Mouse (Mus musculus): ENCODE measurements around the gene Rplp2. TPM values are rescaled to one million over a fixed set of nuclear protein-coding genes. Genes with fewer than 3 reads are reported as not detected.
A peak's percentile ranks its signal among the peaks of the same experiment; 100 is the strongest.

The Rplp2 gene
- polyA plus RNA-seq, 1 experiment from 2014 or later: 704 TPM

DNA sequence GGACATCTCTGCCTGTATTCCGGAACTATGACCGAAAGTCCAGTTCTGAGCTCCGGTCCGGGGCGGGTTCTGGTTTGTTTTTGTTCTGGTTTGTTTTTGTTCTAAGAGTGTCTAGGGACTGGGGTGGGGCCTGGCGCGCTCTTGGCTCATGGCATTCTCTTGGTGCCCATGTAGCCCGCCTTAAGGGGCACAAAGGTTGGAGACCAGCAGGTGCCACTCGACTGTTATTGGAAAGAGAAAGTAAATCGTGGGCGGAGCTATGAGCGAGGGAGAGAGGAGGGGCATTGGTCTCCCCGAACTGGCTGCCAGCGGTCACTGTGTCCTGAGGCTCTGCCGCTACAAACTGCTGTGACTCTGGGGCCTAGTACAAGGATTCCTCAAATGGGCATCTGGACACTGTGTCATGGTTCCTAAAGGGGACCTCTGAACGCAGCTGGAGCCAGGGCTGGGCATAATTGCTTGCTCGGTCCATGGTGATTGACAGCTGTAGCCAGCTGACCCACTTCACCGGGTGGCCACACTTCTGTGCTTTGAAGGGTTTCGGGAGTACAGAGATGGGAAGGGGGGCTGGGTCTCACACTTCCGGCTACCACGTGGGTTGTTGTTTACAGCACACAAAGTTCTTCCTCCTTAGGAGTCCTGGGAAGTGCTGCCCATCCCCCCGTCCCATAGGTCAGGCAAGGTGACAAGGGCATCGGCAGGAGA lies 8.6 kb downstream of the Rplp2 start:
- H3K4me3 ChIP-seq (ENCODE audit: low read length): peak overlapping the region; percentile 69
- H3K4me1 ChIP-seq (ENCODE audit: control insufficient read depth, insufficient read depth, low read length): peaks cover 17% of the 10 kb centered on the region
- H3K9ac ChIP-seq (ENCODE audit: low read length): peak overlapping the region; percentile 88
- peak overlapping the region; percentile 95 for H3K4me2 ChIP-seq (ENCODE audit: low read depth, low read length)
- WGBS: under 1% methylated on average over 23 of the region's 23 CpGs
- H3K27me3 ChIP-seq (ENCODE audit: control insufficient read depth, insufficient read depth, low read length): peaks cover 4% of the 10 kb centered on the region; the same call in 1 of the 2 replicates
- H3K9me3 ChIP-seq (replicated peaks; ENCODE audit: control insufficient read depth, low read length): no peaks in the 10 kb centered on the region
- H3K27ac ChIP-seq (ENCODE audit: low read length): peak overlapping the region; percentile 93
- peak; percentile 53 for ATAC-seq (replicated peaks; ENCODE audit: extremely low read depth, insufficient read depth, low FRiP score)
- H3K36me3 ChIP-seq (ENCODE audit: control insufficient read depth, insufficient read depth): peaks cover 30% of the 10 kb centered on the region

GRCm38 (mm10) chr7:141456739-141457138 lies 9.6 kb downstream of the Rplp2 start:
- Histone ChIP-seq H3K9ac (ENCODE audit: low read length) (no peak overlapping the region), H3K27ac (ENCODE audit: low read length) (no peak overlapping the region), H3K36me3 (ENCODE audit: control insufficient read depth, insufficient read depth) (peaks cover 22% of the 10 kb centered on the region), H3K9me3 (replicated peaks; ENCODE audit: control insufficient read depth, low read length) (no peaks in the 10 kb centered on the region), H3K4me2 (ENCODE audit: low read depth, low read length) (peak overlapping the region; percentile 95; the same call in 1 of the 2 replicates), H3K27me3 (ENCODE audit: control insufficient read depth, insufficient read depth, low read length) (peaks cover 5% of the 10 kb centered on the region; the same call in 1 of the 2 replicates), H3K4me3 (ENCODE audit: low read length) (no peak overlapping the region), H3K4me1 (ENCODE audit: control insufficient read depth, insufficient read depth, low read length) (peaks cover 22% of the 10 kb centered on the region)
- no peak for ATAC-seq (replicated peaks; ENCODE audit: extremely low read depth, insufficient read depth, low FRiP score)
- 80% methylated on average over 6 of the region's 6 CpGs for WGBS

- Histone ChIP-seq H3K4me3 (ENCODE audit: low read length) (no peak overlapping the region), H3K9me3 (replicated peaks; ENCODE audit: control insufficient read depth, low read length) (no peaks in the 10 kb centered on the region), H3K27me3 (ENCODE audit: control insufficient read depth, insufficient read depth, low read length) (peaks cover 9% of the 10 kb centered on the region; the same call in 1 of the 2 replicates), H3K4me2 (ENCODE audit: low read depth, low read length) (no peak overlapping the region), H3K4me1 (ENCODE audit: control insufficient read depth, insufficient read depth, low read length) (peaks cover 27% of the 10 kb centered on the region), H3K27ac (ENCODE audit: low read length) (no peak overlapping the region), H3K36me3 (ENCODE audit: control insufficient read depth, insufficient read depth) (peaks cover 22% of the 10 kb centered on the region), H3K9ac (ENCODE audit: low read length) (no peak overlapping the region)
- ATAC-seq (replicated peaks; ENCODE audit: extremely low read depth, insufficient read depth, low FRiP score): no peak
- 93% methylated on average over 14 of the region's 14 CpGs for WGBS
Measured at GRCm38 (mm10) chr7:141457236-141457635, 10.1 kb downstream of the Rplp2 start.

GRCm38 (mm10) chr7:141457986-141458660 lies 11.0 kb downstream of the Rplp2 start:
- H3K36me3 ChIP-seq (ENCODE audit: control insufficient read depth, insufficient read depth): peaks cover 22% of the 10 kb centered on the region
- H3K27ac ChIP-seq (ENCODE audit: low read length): no peak overlapping the region
- peaks cover 29% of the 10 kb centered on the region for H3K4me1 ChIP-seq (ENCODE audit: control insufficient read depth, insufficient read depth, low read length)
- H3K4me3 ChIP-seq (ENCODE audit: low read length): no peak overlapping the region
- H3K4me2 ChIP-seq (ENCODE audit: low read depth, low read length): no peak overlapping the region
- peaks cover 16% of the 10 kb centered on the region for H3K27me3 ChIP-seq (ENCODE audit: control insufficient read depth, insufficient read depth, low read length)
- ATAC-seq (replicated peaks; ENCODE audit: extremely low read depth, insufficient read depth, low FRiP score): no peak
- WGBS: 77% methylated on average over 15 of the region's 15 CpGs
- no peak overlapping the region for H3K9ac ChIP-seq (ENCODE audit: low read length)
- no peaks in the 10 kb centered on the region for H3K9me3 ChIP-seq (replicated peaks; ENCODE audit: control insufficient read depth, low read length)

GRCm38 (mm10) chr7:141458661-141459060 lies 11.5 kb downstream of the Rplp2 start:
- Histone ChIP-seq H3K27ac (ENCODE audit: low read length) (no peak overlapping the region), H3K4me1 (ENCODE audit: control insufficient read depth, insufficient read depth, low read length) (peaks cover 29% of the 10 kb centered on the region), H3K36me3 (ENCODE audit: control insufficient read depth, insufficient read depth) (peaks cover 22% of the 10 kb centered on the region), H3K4me2 (ENCODE audit: low read depth, low read length) (no peak overlapping the region), H3K9me3 (replicated peaks; ENCODE audit: control insufficient read depth, low read length) (no peaks in the 10 kb centered on the region), H3K4me3 (ENCODE audit: low read length) (no peak overlapping the region), H3K9ac (ENCODE audit: low read length) (no peak overlapping the region), H3K27me3 (ENCODE audit: control insufficient read depth, insufficient read depth, low read length) (peaks cover 21% of the 10 kb centered on the region)
- 89% methylated on average over 11 of the region's 11 CpGs for WGBS
- no peak for ATAC-seq (replicated peaks; ENCODE audit: extremely low read depth, insufficient read depth, low FRiP score)

GRCm38 (mm10) chr7:141459301-141459711 lies 12.1 kb downstream of the Rplp2 start:
- WGBS: 86% methylated on average over 17 of the region's 17 CpGs
- no peak overlapping the region for H3K4me3 ChIP-seq (ENCODE audit: low read length)
- H3K4me1 ChIP-seq (ENCODE audit: control insufficient read depth, insufficient read depth, low read length): peaks cover 29% of the 10 kb centered on the region
- no peak overlapping the region for H3K27ac ChIP-seq (ENCODE audit: low read length)
- no peak for ATAC-seq (replicated peaks; ENCODE audit: extremely low read depth, insufficient read depth, low FRiP score)
- H3K4me2 ChIP-seq (ENCODE audit: low read depth, low read length): no peak overlapping the region
- H3K9ac ChIP-seq (ENCODE audit: low read length): no peak overlapping the region
- peaks cover 22% of the 10 kb centered on the region for H3K36me3 ChIP-seq (ENCODE audit: control insufficient read depth, insufficient read depth)
- H3K9me3 ChIP-seq (replicated peaks; ENCODE audit: control insufficient read depth, low read length): no peaks in the 10 kb centered on the region
- H3K27me3 ChIP-seq (ENCODE audit: control insufficient read depth, insufficient read depth, low read length): peaks cover 28% of the 10 kb centered on the region

DNA sequence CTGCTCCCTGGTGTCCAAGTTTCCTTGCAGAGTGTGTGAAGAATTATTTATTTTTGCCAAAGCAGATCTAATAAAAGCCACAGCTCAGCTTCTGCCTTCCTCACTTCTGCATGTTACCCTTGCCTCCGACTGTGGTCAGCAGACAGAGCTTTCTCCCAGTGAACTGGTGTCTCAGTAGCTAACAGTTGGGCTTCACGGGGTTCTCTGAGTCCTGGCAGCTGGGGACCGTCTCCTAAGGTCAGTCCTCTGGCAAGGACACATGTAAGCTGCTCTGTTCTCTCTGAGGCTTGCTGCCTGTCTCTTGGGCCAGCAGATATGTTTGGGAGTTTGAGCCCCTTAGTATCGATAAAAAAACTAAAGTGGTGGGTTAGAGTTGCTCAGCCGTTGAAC lies 12.8 kb downstream of the Rplp2 start:
- H3K4me1 ChIP-seq (ENCODE audit: control insufficient read depth, insufficient read depth, low read length): peaks cover 29% of the 10 kb centered on the region
- ATAC-seq (replicated peaks; ENCODE audit: extremely low read depth, insufficient read depth, low FRiP score): no peak
- no peak overlapping the region for H3K9ac ChIP-seq (ENCODE audit: low read length)
- H3K4me2 ChIP-seq (ENCODE audit: low read depth, low read length): no peak overlapping the region
- WGBS: 62% methylated on average over 5 of the region's 5 CpGs
- H3K36me3 ChIP-seq (ENCODE audit: control insufficient read depth, insufficient read depth): peaks cover 22% of the 10 kb centered on the region
- H3K4me3 ChIP-seq (ENCODE audit: low read length): no peak overlapping the region
- H3K9me3 ChIP-seq (replicated peaks; ENCODE audit: control insufficient read depth, low read length): no peaks in the 10 kb centered on the region
- H3K27me3 ChIP-seq (ENCODE audit: control insufficient read depth, insufficient read depth, low read length): peaks cover 32% of the 10 kb centered on the region
- no peak overlapping the region for H3K27ac ChIP-seq (ENCODE audit: low read length)

- Histone ChIP-seq H3K9me3 (replicated peaks; ENCODE audit: control insufficient read depth, low read length) (no peaks in the 10 kb centered on the region), H3K4me3 (ENCODE audit: low read length) (peak within 1 kb of the TSS; percentile 66), H3K27me3 (ENCODE audit: control insufficient read depth, insufficient read depth, low read length) (peaks cover 32% of the 10 kb centered on the region), H3K4me2 (ENCODE audit: low read depth, low read length) (peak within 1 kb of the TSS; percentile 87), H3K36me3 (ENCODE audit: control insufficient read depth, insufficient read depth) (peaks cover 22% of the 10 kb centered on the region), H3K9ac (ENCODE audit: low read length) (peak within 1 kb of the TSS; percentile 71), H3K27ac (ENCODE audit: low read length) (peak within 1 kb of the TSS; percentile 34), H3K4me1 (ENCODE audit: control insufficient read depth, insufficient read depth, low read length) (peaks cover 33% of the 10 kb centered on the region)
- ATAC-seq (replicated peaks; ENCODE audit: extremely low read depth, insufficient read depth, low FRiP score): no peak
- 68% methylated on average over 15 of the region's 15 CpGs for WGBS
Measured at GRCm38 (mm10) chr7:141460391-141461113, 13.4 kb downstream of the Rplp2 start, which contains the start of gene Cracr2b. Gene Cracr2b (plus strand): TSS chr7:141461094.

Data from heart, embryonic 16.5 days (tissue).